Comparison of ENCODE assay signal across 22 mouse cellular contexts in genomic region chr16:50498909-50499308, GRCm38 (mm10).
DNase-seq lines count a peak whose midpoint lies in the region; ATAC-seq and TF ChIP-seq lines count a peak whose summit lies in the region.
"Had no signal": no experiment of that assay in that cellular context is flagged by ENCODE, and none has a peak within 500 bp of the region (broad histone marks: within the 10 kb centered on the region; RNA-seq: fewer than 3 reads in every experiment).

No protein-coding gene starts in this region.

- no peaks in the 10 kb centered on the region for H3K27me3 ChIP-seq in liver, adult 2 months (ENCODE audit: control insufficient read depth, insufficient read depth, low read length)
- no peaks in the 10 kb centered on the region for H3K27me3 ChIP-seq in liver, embryonic 12.5 days (replicated peaks)
- H3K27me3 ChIP-seq in liver, postnatal 0 days (ENCODE audit: insufficient read depth, low read length): no peaks in the 10 kb centered on the region
- no peaks in the 10 kb centered on the region for H3K27me3 ChIP-seq in liver, embryonic 11.5 days (replicated peaks; ENCODE audit: control insufficient read depth, insufficient read depth, low read length)
- H3K27me3 ChIP-seq: CH12.LX, Patski had no signal

- no peaks in the 10 kb centered on the region for H3K36me3 ChIP-seq in liver, adult 2 months (ENCODE audit: control insufficient read depth, insufficient read depth, low read length)
- no peaks in the 10 kb centered on the region for H3K36me3 ChIP-seq in liver, embryonic 12.5 days
- H3K36me3 ChIP-seq in liver, postnatal 0 days (replicated peaks; ENCODE audit: insufficient read depth, low read length): no peaks in the 10 kb centered on the region
- no peaks in the 10 kb centered on the region for H3K36me3 ChIP-seq in liver, embryonic 11.5 days (ENCODE audit: control insufficient read depth, insufficient read depth, low read length)
- H3K36me3 ChIP-seq: G1E had no signal

- H3K79me2 ChIP-seq in liver, adult 2 months (ENCODE audit: control insufficient read depth, insufficient read depth, low read length): no peaks in the 10 kb centered on the region

- H3K4me1 ChIP-seq in liver, adult 2 months (ENCODE audit: control insufficient read depth, insufficient read depth, low read length): no peaks in the 10 kb centered on the region
- no peaks in the 10 kb centered on the region for H3K4me1 ChIP-seq in liver, embryonic 12.5 days
- H3K4me1 ChIP-seq in liver, postnatal 0 days (ENCODE audit: insufficient read depth): no peaks in the 10 kb centered on the region
- no peaks in the 10 kb centered on the region for H3K4me1 ChIP-seq in liver, embryonic 11.5 days (replicated peaks; ENCODE audit: control insufficient read depth, insufficient read depth, low read length)

- 42% methylated on average over 7 of the region's 7 CpGs for WGBS in liver, adult 2 months
- 75% methylated on average over 7 of the region's 7 CpGs for WGBS in liver, embryonic 12.5 days (ENCODE audit: insufficient replicate concordance)
- 61% methylated on average over 7 of the region's 7 CpGs for WGBS in liver, postnatal 0 days (ENCODE audit: insufficient replicate concordance)
- 80% methylated on average over 7 of the region's 7 CpGs for WGBS in liver, embryonic 11.5 days

- no peaks in the 10 kb centered on the region for H3K9me3 ChIP-seq in liver, embryonic 12.5 days (replicated peaks)
- no peaks in the 10 kb centered on the region for H3K9me3 ChIP-seq in liver, postnatal 0 days (ENCODE audit: low read length)
- no peaks in the 10 kb centered on the region for H3K9me3 ChIP-seq in liver, embryonic 11.5 days (ENCODE audit: control insufficient read depth, low read length)
- H3K9me3 ChIP-seq: G1E had no signal

- no peak overlapping the region for H3K4me2 ChIP-seq in liver, embryonic 12.5 days
- no peak overlapping the region for H3K4me2 ChIP-seq in liver, postnatal 0 days (ENCODE audit: low read depth, low read length)
- no peak overlapping the region for H3K4me2 ChIP-seq in liver, embryonic 11.5 days

- no peak overlapping the region for H3K27ac ChIP-seq in liver, adult 2 months (replicated peaks; ENCODE audit: insufficient read depth, low read depth, low read length)
- no peak overlapping the region for H3K27ac ChIP-seq in liver, embryonic 12.5 days
- H3K27ac ChIP-seq in liver, postnatal 0 days (ENCODE audit: low read depth): no peak overlapping the region
- no peak overlapping the region for H3K27ac ChIP-seq in liver, embryonic 11.5 days (ENCODE audit: low read depth, low read length)

- no peak for TF ChIP-seq EP300 in liver, postnatal 0 days (IDR thresholded peaks at IDR 0.05; ENCODE audit: low read depth)

- ATAC-seq in liver, embryonic 12.5 days: no peak
- ATAC-seq in liver, postnatal 0 days: peak; percentile 72; the same call in 1 of the 2 replicates
- ATAC-seq in liver, embryonic 11.5 days (replicated peaks; ENCODE audit: low FRiP score): no peak
- ATAC-seq: activated CD4-positive, CD25-positive, alpha-beta regulatory T cell, adult 4 months; CD4-positive, CD25-positive, alpha-beta regulatory T cell, adult 4 months; Patski had no signal

- TF ChIP-seq CTCF in liver, adult 2 months (IDR thresholded peaks at IDR 0.05; ENCODE audit: low read depth, low read length): no peak
- no peak for TF ChIP-seq CTCF in liver, postnatal 0 days (IDR thresholded peaks at IDR 0.05; ENCODE audit: low read depth)

- no peak overlapping the region for H3K4me3 ChIP-seq in liver, adult 2 months (ENCODE audit: insufficient read depth, low read depth, low read length)
- no peak overlapping the region for H3K4me3 ChIP-seq in liver, embryonic 12.5 days
- H3K4me3 ChIP-seq in liver, postnatal 0 days (ENCODE audit: low read depth, low read length): no peak overlapping the region
- H3K4me3 ChIP-seq in liver, embryonic 11.5 days (ENCODE audit: low read depth, low read length): no peak overlapping the region

- DNase-seq in liver, adult 2 months (ENCODE audit: extremely low read depth, low read depth, low spot score): peak; percentile 6
- peak; percentile 18 for DNase-seq in liver, postnatal 0 days
- no peak for DNase-seq in liver, embryonic 11.5 days (ENCODE audit: low spot score)
- peak; percentile 81 for DNase-seq in yolk sac, embryonic 10.5 days (ENCODE audit: low spot score)
- DNase-seq in adrenal gland, adult (ENCODE audit: inconsistent age in 2 of 2, low spot score in 1 of 2): no peak
- DNase-seq: adrenal gland, adult 2 months; adrenal gland, adult 8-10 months; adrenal gland, postnatal 10 days; adrenal gland, postnatal 14 days; adrenal gland, postnatal 25 days; adrenal gland, postnatal 36 days; B cell, adult 2 months; cerebellum, adult 11 months; cerebellum, adult 11-12 months; cerebellum, adult 18-20 months; cerebellum, adult 2 months had no signal

- no peak overlapping the region for H3K9ac ChIP-seq in liver, adult 2 months (ENCODE audit: low read depth, low read length)
- no peak overlapping the region for H3K9ac ChIP-seq in liver, embryonic 12.5 days
- H3K9ac ChIP-seq in liver, postnatal 0 days (replicated peaks): no peak overlapping the region
- no peak overlapping the region for H3K9ac ChIP-seq in liver, embryonic 11.5 days (ENCODE audit: low read depth, low read length)

- no peak for TF ChIP-seq POLR2A in liver, adult 2 months (IDR thresholded peaks at IDR 0.05; ENCODE audit: extremely low read depth, insufficient read depth, low read length)

Comparison
In these comparisons a context has a peak if more than half of its experiments do, and no peak if none do; other contexts are left out.
1. DNase-seq: peak in liver, adult 2 months (single experiment), liver, postnatal 0 days (single experiment) and yolk sac, embryonic 10.5 days (single experiment); none in liver, embryonic 11.5 days (single experiment) and adrenal gland, adult (0 of 2).